ENCODE assay signal across 9 mouse cellular contexts in the genomic region with DNA sequence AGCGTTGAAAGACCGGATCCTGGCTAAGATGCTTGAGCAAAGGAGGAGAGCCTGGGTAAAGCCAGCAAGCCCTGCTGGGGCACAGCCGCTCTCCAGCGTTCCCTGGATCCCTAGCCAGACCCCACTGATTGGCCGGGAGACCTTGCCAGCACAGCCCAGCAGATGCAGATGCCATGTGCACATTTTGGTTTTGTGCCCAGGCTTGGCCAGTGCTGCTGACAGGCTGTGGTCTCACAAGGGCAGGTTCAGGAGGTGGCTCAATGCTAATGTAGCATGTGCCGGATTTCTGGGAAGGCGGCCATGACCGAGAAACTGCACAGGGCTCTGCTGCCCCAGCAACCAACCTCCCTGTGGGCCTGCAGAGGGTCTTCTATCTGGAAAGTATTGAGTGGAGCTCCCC.
DNase-seq lines count a peak whose midpoint lies in the region; ATAC-seq lines count a peak whose summit lies in the region.
"Had no signal": no experiment of that assay in that cellular context is flagged by ENCODE, and none has a peak within 500 bp of the region (broad histone marks: within the 10 kb centered on the region; RNA-seq: fewer than 3 reads in every experiment).

No protein-coding gene starts in this region.

- no peak overlapping the region for H3K9ac ChIP-seq in hindbrain, embryonic 13.5 days
- no peak overlapping the region for H3K9ac ChIP-seq in hindbrain, embryonic 12.5 days
- no peak overlapping the region for H3K9ac ChIP-seq in heart, embryonic 14.5 days (ENCODE audit: low read length)
- H3K9ac ChIP-seq: lung, embryonic 14.5 days had no signal

- peak; percentile 90 for DNase-seq in Muller cell, postnatal 12 days (ENCODE audit: inconsistent ontology term)
- DNase-seq in cerebellum, postnatal 25 days, result peak; percentile 87 to 90
- peak; percentile 52 to 76 for DNase-seq in left cerebral cortex, adult 9 months (ENCODE audit: low spot score in 2 of 2)
- no peak for DNase-seq in spleen, postnatal 14 days (ENCODE audit: low spot score in 2 of 2)
- DNase-seq: lung, embryonic 14.5 days had no signal

- H3K4me1 ChIP-seq in hindbrain, embryonic 13.5 days (replicated peaks), result peaks cover 28% of the 10 kb centered on the region
- H3K4me1 ChIP-seq in hindbrain, embryonic 12.5 days, result 0 out of 2 replicates have a peak, but pooled peaks cover 8% of the 10 kb centered on the region
- peaks cover 13% of the 10 kb centered on the region in 2 experiments for H3K4me1 ChIP-seq in heart, embryonic 14.5 days (ENCODE audit: control insufficient read depth in 2 of 2, insufficient read depth in 2 of 2, low read length in 2 of 2)

- no peaks in the 10 kb centered on the region for H3K27me3 ChIP-seq in hindbrain, embryonic 13.5 days
- H3K27me3 ChIP-seq in hindbrain, embryonic 12.5 days, result no peaks in the 10 kb centered on the region
- H3K27me3 ChIP-seq in heart, embryonic 14.5 days (ENCODE audit: control insufficient read depth, insufficient read depth, low read length), result no peaks in the 10 kb centered on the region

- ATAC-seq in hindbrain, embryonic 13.5 days (ENCODE audit: low FRiP score), result peak; percentile 78
- no peak for ATAC-seq in hindbrain, embryonic 12.5 days (ENCODE audit: low FRiP score)
- peak; percentile 54; the same call in 1 of the 2 replicates for ATAC-seq in heart, embryonic 14.5 days (ENCODE audit: insufficient number of reproducible peaks, insufficient read depth, low FRiP score, low read depth)
- ATAC-seq in CD4-positive, CD25-positive, alpha-beta regulatory T cell, adult 4 months, result no peak

- H3K27ac ChIP-seq in hindbrain, embryonic 13.5 days, result peak overlapping the region; percentile 19; the same call in 1 of the 2 replicates
- H3K27ac ChIP-seq in hindbrain, embryonic 12.5 days, result no peak overlapping the region
- no peak overlapping the region for H3K27ac ChIP-seq in heart, embryonic 14.5 days (replicated peaks in 1 of 2; ENCODE audit: control insufficient read depth in 1 of 2, insufficient read depth in 1 of 2, low read depth in 2 of 2, low read length in 2 of 2)

- no peaks in the 10 kb centered on the region for H3K36me3 ChIP-seq in hindbrain, embryonic 13.5 days
- H3K36me3 ChIP-seq in hindbrain, embryonic 12.5 days, result no peaks in the 10 kb centered on the region
- H3K36me3 ChIP-seq in heart, embryonic 14.5 days (ENCODE audit: control insufficient read depth, insufficient read depth, low read length), result no peaks in the 10 kb centered on the region

- no peak overlapping the region for H3K4me3 ChIP-seq in hindbrain, embryonic 13.5 days
- H3K4me3 ChIP-seq in hindbrain, embryonic 12.5 days, result no peak overlapping the region
- no peak overlapping the region for H3K4me3 ChIP-seq in heart, embryonic 14.5 days (ENCODE audit: control insufficient read depth in 1 of 2, insufficient read depth in 1 of 2, low read depth in 1 of 2, low read length in 2 of 2)

- 79% methylated on average over 8 of the region's 8 CpGs for WGBS in hindbrain, embryonic 13.5 days
- WGBS in hindbrain, embryonic 12.5 days, result 95% methylated on average over 8 of the region's 8 CpGs
- WGBS in heart, embryonic 14.5 days, result 88% methylated on average over 8 of the region's 8 CpGs

- no peak overlapping the region for H3K4me2 ChIP-seq in hindbrain, embryonic 13.5 days
- H3K4me2 ChIP-seq in hindbrain, embryonic 12.5 days (replicated peaks), result no peak overlapping the region
- H3K4me2 ChIP-seq in heart, embryonic 14.5 days (ENCODE audit: low read length), result no peak overlapping the region
- H3K4me2 ChIP-seq: lung, embryonic 14.5 days had no signal

- no peaks in the 10 kb centered on the region for H3K9me3 ChIP-seq in hindbrain, embryonic 13.5 days
- H3K9me3 ChIP-seq in hindbrain, embryonic 12.5 days (replicated peaks), result no peaks in the 10 kb centered on the region
- peaks cover 8% of the 10 kb centered on the region for H3K9me3 ChIP-seq in heart, embryonic 14.5 days (ENCODE audit: control insufficient read depth, low read length)

Comparison
In these comparisons a context has a peak if more than half of its experiments do, and no peak if none do; other contexts are left out.
1. ATAC-seq: peak in hindbrain, embryonic 13.5 days (single experiment) and heart, embryonic 14.5 days (single experiment); none in hindbrain, embryonic 12.5 days (single experiment) and CD4-positive, CD25-positive, alpha-beta regulatory T cell, adult 4 months (single experiment).
2. DNase-seq: peak in Muller cell, postnatal 12 days (single experiment), cerebellum, postnatal 25 days (2 of 2) and left cerebral cortex, adult 9 months (2 of 2); none in spleen, postnatal 14 days (0 of 2).